Mouse (Mus musculus) liver, adult 2 months (tissue): ENCODE measurements around the gene Brd2.

Experiments
- CTCF ChIP-seq: fragments of 200-500 bp; IDR thresholded peaks from 2 replicates; pipeline ENCODE4 v1.5.1; 2011; ENCODE audit warnings: low read depth, low read length, control low read depth
- POLR2A ChIP-seq: fragments of 200-500 bp; IDR thresholded peaks from 2 replicates; pipeline ENCODE4 v1.6.1; 2011; ENCODE audit warnings: low read length, control low read depth; ENCODE audit not compliant: insufficient read depth; ENCODE audit errors: extremely low read depth

DNA sequence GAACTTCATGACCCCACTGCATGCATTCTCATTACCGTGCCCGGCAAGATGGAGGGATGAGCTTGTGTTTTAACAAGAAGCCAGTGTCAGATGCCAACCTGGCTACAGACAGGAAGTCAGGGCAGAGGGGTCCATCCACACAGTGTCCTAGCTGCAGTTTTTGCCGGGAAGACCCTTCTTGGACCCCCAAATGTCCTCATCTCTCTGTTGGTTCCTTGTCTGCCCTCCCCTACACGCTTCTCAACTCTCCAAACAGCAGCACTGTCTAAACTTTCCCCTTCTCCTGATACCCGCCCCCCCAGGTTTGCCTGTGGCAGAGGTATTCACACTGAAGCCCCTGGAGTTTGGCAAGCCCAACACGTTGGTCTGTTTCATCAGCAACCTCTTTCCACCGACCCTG lies 15.2 kb upstream of the Brd2 start:
- TF ChIP-seq CTCF (no peak), POLR2A (no peak)
